ENCODE assay signal across 8 mouse cellular contexts in genomic region chr2:69712981-69713625, GRCm38 (mm10). TPM values are rescaled to one million over a fixed set of nuclear protein-coding genes. Genes with fewer than 3 reads are reported as not detected.
DNase-seq lines count a peak whose midpoint lies in the region; ATAC-seq and TF ChIP-seq lines count a peak whose summit lies in the region.

Fastkd1 (minus strand) TSS chr2:69713516.

- no peak for TF ChIP-seq CTCF in G1E (IDR thresholded peaks at IDR 0.05; ENCODE audit: low read depth, low read length)
- TF ChIP-seq CTCF in forebrain, postnatal 0 days (IDR thresholded peaks at IDR 0.05; ENCODE audit: low read depth) = no peak

- peaks cover 22% of the 10 kb centered on the region for H3K4me1 ChIP-seq in G1E (ENCODE audit: insufficient read depth, low read depth, low read length)
- H3K4me1 ChIP-seq in forebrain, postnatal 0 days (ENCODE audit: insufficient read depth) = 0 out of 2 replicates have a peak, but pooled peaks cover 5% of the 10 kb centered on the region
- no peaks in the 10 kb centered on the region for H3K4me1 ChIP-seq in lung, embryonic 16.5 days (replicated peaks; ENCODE audit: control insufficient read depth, insufficient read depth, low read length)

- ATAC-seq in G1E (ENCODE audit: extremely low read depth, insufficient number of reproducible peaks, low FRiP score, poor library complexity, severe bottlenecking) = peak; percentile 99
- ATAC-seq in forebrain, postnatal 0 days = peak; percentile 100
- peak; percentile 99 to 100 for ATAC-seq in hematopoietic stem cell, adult 5-6 weeks (replicated peaks in 1 of 2; ENCODE audit: insufficient read depth in 1 of 2, low FRiP score in 2 of 2, low TSS enrichment in 1 of 2, low read depth in 1 of 2, poor library complexity in 2 of 2, severe bottlenecking in 2 of 2)
- peak; percentile 100 for ATAC-seq in lung, embryonic 16.5 days (ENCODE audit: low read depth)

- no peaks in the 10 kb centered on the region for H3K27me3 ChIP-seq in G1E (ENCODE audit: insufficient read depth, low read length)
- H3K27me3 ChIP-seq in forebrain, postnatal 0 days (ENCODE audit: insufficient read depth, low read length) = no peaks in the 10 kb centered on the region
- H3K27me3 ChIP-seq in lung, embryonic 16.5 days (ENCODE audit: control insufficient read depth, insufficient read depth, low read depth, low read length) = no peaks in the 10 kb centered on the region

- peaks cover 23% of the 10 kb centered on the region for H3K36me3 ChIP-seq in G1E (replicated peaks)
- H3K36me3 ChIP-seq in forebrain, postnatal 0 days (ENCODE audit: insufficient read depth) = no peaks in the 10 kb centered on the region
- H3K36me3 ChIP-seq in lung, embryonic 16.5 days (ENCODE audit: control insufficient read depth, insufficient read depth, low read length) = no peaks in the 10 kb centered on the region

- WGBS in forebrain, postnatal 0 days = 1% methylated on average over 39 of the region's 39 CpGs
- WGBS in lung, embryonic 16.5 days = under 1% methylated on average over 39 of the region's 39 CpGs

- peak; percentile 91 for DNase-seq in G1E (ENCODE audit: low spot score)
- peak; percentile 85 to 96 for DNase-seq in cerebellum, adult 18-20 months
- DNase-seq in forebrain, postnatal 0 days = peak; percentile 88
- DNase-seq in layer of hippocampus, adult 9-10 months (ENCODE audit: low spot score) = peak; percentile 87
- peak; percentile 57 for DNase-seq in ovary, postnatal 10 days (ENCODE audit: low spot score)
- DNase-seq in thymus, postnatal 10 days (ENCODE audit: low spot score in 2 of 2) = peak; percentile 71 to 76

- H3K4me3 ChIP-seq in G1E (ENCODE audit: low read depth, low read length) = peak within 1 kb of the TSS; percentile 95
- H3K4me3 ChIP-seq in forebrain, postnatal 0 days (ENCODE audit: low read depth, low read length) = peak within 1 kb of the TSS; percentile 88
- H3K4me3 ChIP-seq in lung, embryonic 16.5 days (ENCODE audit: low read length) = peak within 1 kb of the TSS; percentile 91

- no peaks in the 10 kb centered on the region for H3K9me3 ChIP-seq in G1E (replicated peaks)
- no peaks in the 10 kb centered on the region for H3K9me3 ChIP-seq in forebrain, postnatal 0 days (ENCODE audit: low read length)
- H3K9me3 ChIP-seq in lung, embryonic 16.5 days (ENCODE audit: control insufficient read depth, low read length) = no peaks in the 10 kb centered on the region

- H3K27ac ChIP-seq in forebrain, postnatal 0 days (ENCODE audit: low read depth, low read length) = 0 out of 2 replicates have a peak within 1 kb of the TSS, but pooled peaks have one; percentile 21
- peak within 1 kb of the TSS; percentile 72 for H3K27ac ChIP-seq in lung, embryonic 16.5 days (ENCODE audit: low read length)

- peak within 1 kb of the TSS; percentile 61 for H3K9ac ChIP-seq in forebrain, postnatal 0 days
- peak within 1 kb of the TSS; percentile 81 for H3K9ac ChIP-seq in lung, embryonic 16.5 days (ENCODE audit: low read length)

- H3K4me2 ChIP-seq in forebrain, postnatal 0 days (ENCODE audit: low read depth) = peak within 1 kb of the TSS; percentile 84
- peak within 1 kb of the TSS; percentile 71 for H3K4me2 ChIP-seq in lung, embryonic 16.5 days (ENCODE audit: low read depth, low read length)

RNA-seq across cellular contexts. Expression of gene Fastkd1, which starts in this region (rescaled TPM):
- total RNA-seq in G1E (2014; fragmentation: Nextera tagmentation) (36.3 and 47.4 TPM in 2 replicates), G1E (2017) (15.6 and 18.3 TPM in 2 replicates)
- polyA plus RNA-seq in G1E (2012) = 0.83 and 1.3 TPM in 2 replicates
- total RNA-seq in forebrain, postnatal 0 days (2014; rRNA removed) = 21.3 and 24.4 TPM in 2 replicates
- 8.8 and 12.7 TPM in 2 replicates for polyA plus RNA-seq in forebrain, postnatal 0 days (2015; fragmentation: Nextera tagmentation; extraction: Ambion mirVana)
- total RNA-seq in hematopoietic stem cell, adult 5-6 weeks (2017) = 16.5 and 18.6 TPM in 2 replicates
- 9.0 and 9.8 TPM in 2 replicates for polyA plus RNA-seq in lung, embryonic 16.5 days (2015; fragmentation: Nextera tagmentation; extraction: Ambion mirVana)

Comparison
In these comparisons a context has a peak if more than half of its experiments do, and no peak if none do; other contexts are left out.
1. Peak in every context shown above with its lines: DNase-seq, ATAC-seq, H3K4me3 ChIP-seq and H3K27ac ChIP-seq.